Mouse (Mus musculus): ENCODE results near the gene Cp. TPM values are rescaled to one million over a fixed set of nuclear protein-coding genes. Genes with fewer than 3 reads are reported as not detected.
A peak's percentile ranks its signal among the peaks of the same experiment; 100 is the strongest.
"Not testable (repeated sequence)": the region's sequence is repeated elsewhere in the genome, so short reads cannot be mapped to it uniquely, and the experiment has no call there.

The Cp gene
- polyA plus RNA-seq, 1 experiment from 2014 or later = 1.8 TPM

DNA sequence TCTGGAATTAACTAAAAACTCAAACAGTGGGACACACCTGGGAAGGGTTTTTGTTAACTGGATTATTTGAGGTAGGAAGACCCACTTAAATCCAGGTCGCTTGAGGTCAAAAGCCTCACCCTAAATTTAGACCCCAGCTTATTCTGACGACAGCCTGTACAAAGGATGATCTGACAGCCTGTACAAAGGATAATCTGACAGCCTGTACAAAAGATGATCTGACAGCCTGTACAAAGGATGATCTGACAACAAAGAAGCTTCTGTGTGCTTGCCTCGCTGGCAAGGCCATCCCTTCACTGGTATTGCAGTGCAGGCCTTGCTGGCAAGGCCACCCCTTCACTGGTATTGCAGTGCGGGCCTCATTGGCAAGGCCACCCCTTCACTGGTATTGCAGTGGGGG, 44.0 kb downstream of the Cp start:
- Histone ChIP-seq H3K4me3 (ENCODE audit: low read length) (no peak overlapping the region), H3K36me3 (ENCODE audit: control insufficient read depth, insufficient read depth, low read length) (no peaks in the 10 kb centered on the region), H3K9me3 (ENCODE audit: control insufficient read depth, low read length) (no peaks in the 10 kb centered on the region), H3K4me2 (ENCODE audit: low read depth, low read length) (no peak overlapping the region), H3K27ac (ENCODE audit: low read length) (no peak overlapping the region), H3K9ac (ENCODE audit: low read depth, low read length) (no peak overlapping the region), H3K4me1 (ENCODE audit: control insufficient read depth, insufficient read depth, low read length) (no peaks in the 10 kb centered on the region), H3K27me3 (replicated peaks; ENCODE audit: control insufficient read depth, insufficient read depth, low read length) (no peaks in the 10 kb centered on the region)
- no peak for ATAC-seq
- 87% methylated on average over 4 of the region's 4 CpGs for WGBS

DNA sequence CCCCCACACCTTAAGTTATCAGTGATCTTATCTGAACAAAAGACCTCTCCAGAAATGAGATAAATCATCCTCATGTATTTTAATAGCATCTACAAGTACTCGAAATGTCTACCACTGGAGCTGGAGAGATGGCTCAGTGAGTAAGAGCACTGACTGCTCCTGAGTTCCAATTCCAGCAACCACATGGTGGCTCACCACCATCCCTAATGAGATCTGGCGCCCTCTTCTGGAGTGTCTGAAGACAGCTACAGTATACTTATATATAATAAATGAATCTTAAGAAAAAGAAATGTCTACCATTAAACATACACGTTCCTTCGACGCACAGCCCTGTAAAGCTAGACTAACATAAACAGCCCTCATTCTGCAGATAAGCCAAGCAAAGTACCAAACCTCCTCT, 45.9 kb downstream of the Cp start:
- H3K27me3 ChIP-seq (replicated peaks; ENCODE audit: control insufficient read depth, insufficient read depth, low read length) = no peaks in the 10 kb centered on the region
- no peak overlapping the region for H3K4me3 ChIP-seq (ENCODE audit: low read length)
- no peak overlapping the region for H3K4me2 ChIP-seq (ENCODE audit: low read depth, low read length)
- H3K27ac ChIP-seq (ENCODE audit: low read length) = no peak overlapping the region
- no peak overlapping the region for H3K9ac ChIP-seq (ENCODE audit: low read depth, low read length)
- no peak for ATAC-seq
- H3K4me1 ChIP-seq (ENCODE audit: control insufficient read depth, insufficient read depth, low read length) = no peaks in the 10 kb centered on the region
- H3K9me3 ChIP-seq (ENCODE audit: control insufficient read depth, low read length) = no peaks in the 10 kb centered on the region
- H3K36me3 ChIP-seq (ENCODE audit: control insufficient read depth, insufficient read depth, low read length) = no peaks in the 10 kb centered on the region
- 78% methylated on average over 5 of the region's 5 CpGs for WGBS

DNA sequence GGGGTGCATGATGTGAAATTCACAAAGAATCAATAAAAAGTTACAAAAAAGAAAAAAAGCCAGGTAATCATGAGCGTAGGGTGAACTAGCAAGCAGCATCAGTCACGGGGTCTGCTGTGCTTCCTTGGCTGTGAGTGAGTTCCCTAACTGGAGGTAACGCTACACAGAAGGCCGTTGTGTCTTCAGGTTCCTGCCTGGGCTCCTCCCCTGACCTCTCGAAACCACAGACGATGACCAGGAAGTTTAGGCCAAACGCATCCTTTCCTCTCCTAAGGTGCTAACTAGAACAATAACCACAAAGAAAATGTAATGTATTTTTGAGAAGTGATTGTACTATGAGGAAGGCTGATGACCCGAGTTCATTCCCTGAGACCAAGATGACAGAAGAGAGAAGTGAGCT, 47.6 kb downstream of the Cp start:
- Histone ChIP-seq H3K9me3 (ENCODE audit: control insufficient read depth, low read length) (no peaks in the 10 kb centered on the region), H3K4me2 (ENCODE audit: low read depth, low read length) (no peak overlapping the region), H3K9ac (ENCODE audit: low read depth, low read length) (no peak overlapping the region), H3K27ac (ENCODE audit: low read length) (no peak overlapping the region), H3K4me3 (ENCODE audit: low read length) (no peak overlapping the region), H3K27me3 (replicated peaks; ENCODE audit: control insufficient read depth, insufficient read depth, low read length) (no peaks in the 10 kb centered on the region), H3K4me1 (ENCODE audit: control insufficient read depth, insufficient read depth, low read length) (no peaks in the 10 kb centered on the region), H3K36me3 (ENCODE audit: control insufficient read depth, insufficient read depth, low read length) (no peaks in the 10 kb centered on the region)
- no peak for ATAC-seq
- 82% methylated on average over 8 of the region's 8 CpGs for WGBS

DNA sequence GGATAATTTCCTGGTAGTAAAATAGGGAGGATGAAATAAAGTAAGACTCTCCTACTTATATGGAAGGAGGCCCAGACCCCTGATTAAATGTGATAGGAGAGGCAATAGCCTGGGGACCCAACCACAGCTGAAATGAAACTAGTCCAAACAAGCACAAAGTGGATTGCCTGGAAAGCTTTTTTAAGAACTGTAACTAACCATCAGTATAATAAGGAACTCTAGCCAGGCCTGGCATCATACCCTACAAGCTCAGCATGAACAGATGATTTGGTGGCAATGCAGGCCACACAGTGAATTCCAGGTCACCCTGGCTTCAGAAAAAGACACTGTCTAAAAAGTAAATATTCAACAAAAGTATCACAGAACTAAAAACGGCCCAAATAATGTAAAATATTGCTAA, 48.8 kb downstream of the Cp start:
- WGBS = 77% methylated on average over 1 of the region's 1 CpGs
- Histone ChIP-seq H3K9me3 (ENCODE audit: control insufficient read depth, low read length) (no peaks in the 10 kb centered on the region), H3K27me3 (replicated peaks; ENCODE audit: control insufficient read depth, insufficient read depth, low read length) (no peaks in the 10 kb centered on the region), H3K9ac (ENCODE audit: low read depth, low read length) (no peak overlapping the region), H3K4me3 (ENCODE audit: low read length) (no peak overlapping the region), H3K4me1 (ENCODE audit: control insufficient read depth, insufficient read depth, low read length) (no peaks in the 10 kb centered on the region), H3K27ac (ENCODE audit: low read length) (no peak overlapping the region), H3K4me2 (ENCODE audit: low read depth, low read length) (no peak overlapping the region), H3K36me3 (ENCODE audit: control insufficient read depth, insufficient read depth, low read length) (peaks cover 2% of the 10 kb centered on the region; the same call in 1 of the 2 replicates)
- ATAC-seq = no peak

DNA sequence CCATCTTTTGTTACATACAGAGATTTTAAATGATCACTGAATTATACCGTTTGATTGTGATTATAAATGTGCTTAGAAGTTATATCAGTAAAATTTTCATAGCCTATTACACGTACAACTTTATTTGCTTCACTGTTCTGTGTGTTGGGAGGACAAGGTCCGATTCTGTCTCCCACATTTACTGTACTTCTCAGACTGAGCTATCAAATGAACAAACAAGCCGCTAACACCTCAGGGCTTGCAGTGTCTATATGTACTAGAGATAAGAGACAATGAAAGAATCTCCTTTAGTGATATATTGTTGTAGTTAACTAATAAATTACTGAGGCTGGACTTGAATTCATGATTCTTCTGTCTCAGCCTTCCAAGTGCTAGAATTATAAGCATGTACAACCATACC, 50.4 kb downstream of the Cp start:
- H3K4me2 ChIP-seq (ENCODE audit: low read depth, low read length) = no peak overlapping the region
- peaks cover 2% of the 10 kb centered on the region; the same call in 1 of the 2 replicates for H3K36me3 ChIP-seq (ENCODE audit: control insufficient read depth, insufficient read depth, low read length)
- WGBS = 68% methylated on average over 4 of the region's 4 CpGs
- H3K9ac ChIP-seq (ENCODE audit: low read depth, low read length) = no peak overlapping the region
- peak; percentile 85 for ATAC-seq
- H3K9me3 ChIP-seq (ENCODE audit: control insufficient read depth, low read length) = no peaks in the 10 kb centered on the region
- H3K27me3 ChIP-seq (replicated peaks; ENCODE audit: control insufficient read depth, insufficient read depth, low read length) = no peaks in the 10 kb centered on the region
- no peak overlapping the region for H3K4me3 ChIP-seq (ENCODE audit: low read length)
- no peak overlapping the region for H3K27ac ChIP-seq (ENCODE audit: low read length)
- no peaks in the 10 kb centered on the region for H3K4me1 ChIP-seq (ENCODE audit: control insufficient read depth, insufficient read depth, low read length)

DNA sequence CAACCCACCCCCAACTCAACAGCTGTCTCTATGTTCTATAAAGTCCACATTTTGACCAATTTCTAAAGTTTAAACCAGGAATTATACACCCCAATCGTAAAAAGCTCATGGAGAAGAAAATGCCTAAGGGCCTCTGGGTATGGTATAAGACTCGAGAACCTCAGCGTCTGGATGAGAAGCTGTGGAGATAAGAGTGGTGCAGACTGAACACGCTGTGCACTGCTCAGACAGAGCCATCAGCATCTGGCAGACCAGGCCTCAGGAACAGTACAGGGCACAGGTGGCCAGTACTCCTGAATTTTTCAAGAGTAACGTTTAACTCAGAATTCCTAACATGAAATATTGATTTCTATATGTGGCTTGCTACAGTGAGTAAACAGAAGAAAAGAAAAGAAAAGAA, 50.9 kb downstream of the Cp start:
- Histone ChIP-seq H3K36me3 (ENCODE audit: control insufficient read depth, insufficient read depth, low read length) (peaks cover 2% of the 10 kb centered on the region; the same call in 1 of the 2 replicates), H3K9ac (ENCODE audit: low read depth, low read length) (no peak overlapping the region), H3K9me3 (ENCODE audit: control insufficient read depth, low read length) (no peaks in the 10 kb centered on the region), H3K27ac (ENCODE audit: low read length) (no peak overlapping the region), H3K4me1 (ENCODE audit: control insufficient read depth, insufficient read depth, low read length) (no peaks in the 10 kb centered on the region), H3K27me3 (replicated peaks; ENCODE audit: control insufficient read depth, insufficient read depth, low read length) (no peaks in the 10 kb centered on the region), H3K4me3 (ENCODE audit: low read length) (no peak overlapping the region), H3K4me2 (ENCODE audit: low read depth, low read length) (no peak overlapping the region)
- ATAC-seq = 0 out of 2 replicates have a peak, but pooled peaks have one; percentile 71
- WGBS = 70% methylated on average over 5 of the region's 5 CpGs

DNA sequence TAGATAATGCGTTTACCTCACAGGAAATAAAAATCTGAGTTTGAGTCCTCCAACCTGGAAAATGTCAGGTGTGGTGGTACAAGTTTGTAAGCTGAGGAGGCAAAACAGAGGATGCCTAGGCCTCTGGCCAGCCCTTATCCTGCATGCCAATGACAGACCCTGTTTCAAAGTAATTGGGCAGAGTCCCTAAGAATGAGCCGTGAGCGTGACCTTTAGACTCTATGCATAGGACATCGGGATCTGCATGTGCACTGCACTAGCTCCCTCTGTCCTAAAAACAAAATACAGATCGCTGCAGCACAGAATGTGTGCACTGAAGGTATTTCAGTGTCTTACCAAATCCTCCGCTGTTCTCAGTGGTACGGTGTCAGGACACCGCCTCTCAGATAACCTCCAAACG, 53.6 kb downstream of the Cp start:
- no peak overlapping the region for H3K4me2 ChIP-seq (ENCODE audit: low read depth, low read length)
- peaks cover 2% of the 10 kb centered on the region; the same call in 1 of the 2 replicates for H3K36me3 ChIP-seq (ENCODE audit: control insufficient read depth, insufficient read depth, low read length)
- H3K9me3 ChIP-seq (ENCODE audit: control insufficient read depth, low read length) = no peaks in the 10 kb centered on the region
- no peaks in the 10 kb centered on the region for H3K27me3 ChIP-seq (replicated peaks; ENCODE audit: control insufficient read depth, insufficient read depth, low read length)
- ATAC-seq = no peak
- H3K9ac ChIP-seq (ENCODE audit: low read depth, low read length) = no peak overlapping the region
- no peak overlapping the region for H3K27ac ChIP-seq (ENCODE audit: low read length)
- no peak overlapping the region for H3K4me3 ChIP-seq (ENCODE audit: low read length)
- H3K4me1 ChIP-seq (ENCODE audit: control insufficient read depth, insufficient read depth, low read length) = no peaks in the 10 kb centered on the region
- WGBS = 88% methylated on average over 9 of the region's 9 CpGs

DNA sequence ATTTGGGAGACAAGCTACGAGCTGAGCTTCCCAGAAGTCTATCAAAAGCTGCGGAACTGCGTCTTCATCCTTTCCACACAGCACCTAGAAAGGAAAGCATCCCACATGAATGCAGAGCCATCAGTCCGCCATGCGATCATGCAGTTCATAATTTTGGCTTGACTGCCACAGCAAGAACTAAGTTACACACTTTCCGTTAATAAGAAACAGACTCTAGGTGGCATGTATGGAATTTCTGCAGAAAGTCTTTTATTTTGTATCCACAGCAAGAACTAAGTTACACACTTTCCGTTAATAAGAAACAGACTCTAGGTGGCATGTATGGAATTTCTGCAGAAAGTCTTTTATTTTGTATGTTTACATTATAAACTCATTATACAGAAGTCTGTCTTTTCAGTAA, 54.1 kb downstream of the Cp start:
- WGBS = 79% methylated on average over 7 of the region's 7 CpGs
- H3K36me3 ChIP-seq (ENCODE audit: control insufficient read depth, insufficient read depth, low read length); H3K27ac ChIP-seq (ENCODE audit: low read length); ATAC-seq; H3K4me3 ChIP-seq (ENCODE audit: low read length); H3K27me3 ChIP-seq (replicated peaks; ENCODE audit: control insufficient read depth, insufficient read depth, low read length); H3K9ac ChIP-seq (ENCODE audit: low read depth, low read length); H3K4me1 ChIP-seq (ENCODE audit: control insufficient read depth, insufficient read depth, low read length); H3K9me3 ChIP-seq (ENCODE audit: control insufficient read depth, low read length); H3K4me2 ChIP-seq (ENCODE audit: low read depth, low read length): not testable (repeated sequence)

DNA sequence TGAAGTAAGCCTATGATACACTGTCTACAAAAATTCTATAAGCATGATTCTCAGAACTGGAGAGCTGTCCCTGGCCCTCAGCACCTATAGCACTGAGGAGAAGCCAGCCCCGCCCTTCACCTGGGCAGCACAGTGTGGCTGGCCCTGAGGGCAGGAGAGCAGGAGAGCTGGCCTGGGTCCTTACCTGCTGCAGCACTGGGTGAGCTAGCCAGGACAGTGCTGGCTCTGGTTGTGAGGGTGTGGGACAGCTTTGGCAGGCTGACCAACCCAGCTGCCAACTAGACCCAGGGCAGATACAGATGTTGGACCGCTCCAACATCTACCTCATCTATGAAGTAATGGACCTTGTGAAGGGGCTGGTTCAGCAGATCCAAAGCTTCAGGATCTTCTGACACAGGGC, 57.6 kb downstream of the Cp start:
- no peak overlapping the region for H3K4me2 ChIP-seq (ENCODE audit: low read depth, low read length)
- H3K27me3 ChIP-seq (replicated peaks; ENCODE audit: control insufficient read depth, insufficient read depth, low read length) = no peaks in the 10 kb centered on the region
- no peaks in the 10 kb centered on the region for H3K4me1 ChIP-seq (ENCODE audit: control insufficient read depth, insufficient read depth, low read length)
- peaks cover 7% of the 10 kb centered on the region for H3K36me3 ChIP-seq (ENCODE audit: control insufficient read depth, insufficient read depth, low read length)
- H3K27ac ChIP-seq (ENCODE audit: low read length) = no peak overlapping the region
- no peak overlapping the region for H3K4me3 ChIP-seq (ENCODE audit: low read length)
- ATAC-seq = no peak
- 92% methylated on average over 2 of the region's 2 CpGs for WGBS
- H3K9me3 ChIP-seq (ENCODE audit: control insufficient read depth, low read length) = no peaks in the 10 kb centered on the region
- no peak overlapping the region for H3K9ac ChIP-seq (ENCODE audit: low read depth, low read length)

DNA sequence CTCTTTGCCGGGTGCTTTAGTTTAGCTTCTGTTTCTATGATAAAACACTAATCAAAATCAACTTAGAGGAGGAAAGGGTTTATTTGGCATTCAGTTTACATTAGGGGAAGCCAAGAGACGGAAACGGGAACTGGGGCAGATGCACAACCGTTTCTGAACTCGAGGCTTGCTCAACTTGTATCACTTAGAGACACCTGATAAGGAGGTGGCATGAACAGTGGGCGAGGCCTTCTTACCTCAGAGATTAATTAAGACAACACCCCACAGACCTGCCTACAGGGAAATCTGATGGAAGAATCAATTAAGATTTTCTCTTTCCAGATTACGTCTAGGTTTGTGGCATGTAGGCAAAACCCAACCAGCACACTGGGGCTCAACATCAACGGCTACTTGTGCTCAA, 61.2 kb downstream of the Cp start:
- no peaks in the 10 kb centered on the region for H3K4me1 ChIP-seq (ENCODE audit: control insufficient read depth, insufficient read depth, low read length)
- no peaks in the 10 kb centered on the region for H3K9me3 ChIP-seq (ENCODE audit: control insufficient read depth, low read length)
- WGBS = 80% methylated on average over 8 of the region's 8 CpGs
- no peak for ATAC-seq
- H3K9ac ChIP-seq (ENCODE audit: low read depth, low read length) = no peak overlapping the region
- H3K4me2 ChIP-seq (ENCODE audit: low read depth, low read length) = no peak overlapping the region
- H3K27me3 ChIP-seq (replicated peaks; ENCODE audit: control insufficient read depth, insufficient read depth, low read length) = no peaks in the 10 kb centered on the region
- H3K4me3 ChIP-seq (ENCODE audit: low read length) = no peak overlapping the region
- peaks cover 9% of the 10 kb centered on the region for H3K36me3 ChIP-seq (ENCODE audit: control insufficient read depth, insufficient read depth, low read length)
- H3K27ac ChIP-seq (ENCODE audit: low read length) = no peak overlapping the region

Data from intestine, embryonic 16.5 days (tissue).